Mouse (Mus musculus) liver, embryonic 15.5 days (tissue): Measurements from ENCODE around the gene Rpl22l1. TPM values are rescaled to one million over a fixed set of nuclear protein-coding genes. Genes with fewer than 3 reads are reported as not detected.

Experiments
- ATAC-seq: fragments of 200-750 bp; cut with Nextera tagmentation; 2 replicates; pipeline ENCODE4 v1.8.0; 2017; ENCODE audit warnings: moderate number of reproducible peaks, mild to moderate bottlenecking, moderate library complexity; ENCODE audit not compliant: insufficient read depth
- H3K27ac ChIP-seq: fragments of 300-500 bp; sonication (generic); replicated peaks from 2 replicates; pipeline ENCODE4 v1.5.1; 2015; ENCODE audit warnings: mild to moderate bottlenecking, inconsistent platforms
- H3K27me3 ChIP-seq: fragments of 300-500 bp; sonication (generic); 2 replicates; pipeline ENCODE4 v1.6.1; 2015; ENCODE audit warnings: mild to moderate bottlenecking, inconsistent platforms
- H3K36me3 ChIP-seq: fragments of 300-500 bp; sonication (generic); replicated peaks from 2 replicates; pipeline ENCODE4 v1.6.1; 2015; ENCODE audit warnings: moderate library complexity, mild to moderate bottlenecking, inconsistent platforms
- H3K4me1 ChIP-seq: fragments of 300-500 bp; sonication (generic); replicated peaks from 2 replicates; pipeline ENCODE4 v1.6.1; 2015; ENCODE audit warnings: inconsistent platforms
- H3K4me2 ChIP-seq: fragments of 300-500 bp; sonication (generic); 2 replicates; pipeline ENCODE4 v1.6.1; 2015; ENCODE audit warnings: moderate library complexity, mild to moderate bottlenecking, inconsistent platforms
- H3K4me3 ChIP-seq: fragments of 300-500 bp; sonication (generic); replicated peaks from 2 replicates; pipeline ENCODE4 v1.5.1; 2015; ENCODE audit warnings: mild to moderate bottlenecking, inconsistent platforms
- H3K9ac ChIP-seq: fragments of 300-500 bp; sonication (generic); 2 replicates; pipeline ENCODE4 v1.6.1; 2015; ENCODE audit warnings: moderate library complexity, mild to moderate bottlenecking, inconsistent platforms
- H3K9me3 ChIP-seq: fragments of 300-500 bp; sonication (generic); replicated peaks from 2 replicates; pipeline ENCODE4 v1.6.1; 2016; ENCODE audit warnings: inconsistent platforms
- WGBS: fragments of 180-500 bp; shearing (Covaris S2); methylation state at CpG from one replicate; pipeline ENCODE4 v1.1.7; 2015; ENCODE audit warnings: mixed read lengths; ENCODE audit not compliant: insufficient replicate concordance; 5-methylcytosine and 5-hydroxymethylcytosine counted together
- polyA plus RNA-seq: library from polyadenylated mRNA; unstranded; fragments of >200 nt; fragmentation: Nextera tagmentation; extraction: Ambion mirVana; gene quantifications from 2 replicates; pipeline ENCODE4 v1.2.1, GENCODE M21; 2015

Rpl22l1 gene
- polyA plus RNA-seq, 1 experiment from 2014 or later, result 189 TPM

- H3K27me3 ChIP-seq, result peaks cover 9% of the 10 kb centered on the region
- 0 out of 2 replicates have a peak overlapping the region, but pooled peaks have one; percentile 41 for H3K27ac ChIP-seq
- peaks cover 52% of the 10 kb centered on the region for H3K4me1 ChIP-seq
- H3K4me3 ChIP-seq, result peak overlapping the region; percentile 86
- peak; percentile 57 for ATAC-seq
- H3K4me2 ChIP-seq, result peak overlapping the region; percentile 97
- H3K9me3 ChIP-seq, result no peaks in the 10 kb centered on the region
- H3K9ac ChIP-seq, result peak overlapping the region; percentile 81
- H3K36me3 ChIP-seq, result no peaks in the 10 kb centered on the region
- WGBS, result under 1% methylated on average over 41 of the region's 41 CpGs
These were observed 23.8 kb upstream of the Rpl22l1 start for GRCm38 (mm10) chr3:28781422-28781821.

GRCm38 (mm10) chr3:28781848-28782247 is 23.4 kb upstream of the Rpl22l1 start:
- no peak for ATAC-seq
- Histone ChIP-seq H3K9me3 (no peaks in the 10 kb centered on the region), H3K27me3 (peaks cover 9% of the 10 kb centered on the region), H3K9ac (peak overlapping the region; percentile 81), H3K36me3 (no peaks in the 10 kb centered on the region), H3K4me1 (peaks cover 54% of the 10 kb centered on the region), H3K4me2 (peak overlapping the region; percentile 97), H3K4me3 (peak overlapping the region; percentile 86), H3K27ac (0 out of 2 replicates have a peak overlapping the region, but pooled peaks have one; percentile 41)
- WGBS, result 34% methylated on average over 14 of the region's 14 CpGs

- H3K4me3 ChIP-seq, result no peak overlapping the region
- 0 out of 2 replicates have a peak, but pooled peaks cover 4% of the 10 kb centered on the region for H3K36me3 ChIP-seq
- H3K9me3 ChIP-seq, result no peaks in the 10 kb centered on the region
- WGBS, result 80% methylated on average over 2 of the region's 2 CpGs
- no peak overlapping the region for H3K9ac ChIP-seq
- ATAC-seq, result no peak
- no peak overlapping the region for H3K27ac ChIP-seq
- H3K4me1 ChIP-seq, result peaks cover 45% of the 10 kb centered on the region
- H3K27me3 ChIP-seq, result peaks cover 9% of the 10 kb centered on the region
- no peak overlapping the region for H3K4me2 ChIP-seq
These were observed 21.1 kb upstream of the Rpl22l1 start for GRCm38 (mm10) chr3:28784176-28784575.

GRCm38 (mm10) chr3:28794835-28795234 is 10.4 kb upstream of the Rpl22l1 start:
- Histone ChIP-seq H3K4me2 (no peak overlapping the region), H3K4me1 (no peaks in the 10 kb centered on the region; the same call in 1 of the 2 replicates), H3K36me3 (no peaks in the 10 kb centered on the region), H3K9me3 (no peaks in the 10 kb centered on the region), H3K27ac (no peak overlapping the region), H3K4me3 (no peak overlapping the region), H3K9ac (no peak overlapping the region), H3K27me3 (no peaks in the 10 kb centered on the region)
- ATAC-seq, result no peak
- WGBS, result 53% methylated on average over 7 of the region's 7 CpGs

- H3K36me3 ChIP-seq, result peaks cover 30% of the 10 kb centered on the region
- no peak overlapping the region for H3K4me3 ChIP-seq
- 81% methylated on average over 4 of the region's 4 CpGs for WGBS
These were observed 2.9 kb downstream of the Rpl22l1 start for GRCm38 (mm10) chr3:28808039-28808643.

GRCm38 (mm10) chr3:28811441-28811840 is 6.2 kb downstream of the Rpl22l1 start:
- H3K9ac ChIP-seq, result no peak overlapping the region
- H3K4me3 ChIP-seq, result no peak overlapping the region
- H3K36me3 ChIP-seq, result peaks cover 26% of the 10 kb centered on the region
- 56% methylated on average over 4 of the region's 4 CpGs for WGBS
- H3K27me3 ChIP-seq, result no peaks in the 10 kb centered on the region
- peaks cover 12% of the 10 kb centered on the region for H3K4me1 ChIP-seq
- H3K9me3 ChIP-seq, result no peaks in the 10 kb centered on the region
- H3K4me2 ChIP-seq, result no peak overlapping the region
- no peak for ATAC-seq
- H3K27ac ChIP-seq, result no peak overlapping the region

More at GRCm38 (mm10) chr3:28808039-28808643, 2.9 kb downstream of the Rpl22l1 start:
- H3K27me3 ChIP-seq, result no peaks in the 10 kb centered on the region
- H3K9ac ChIP-seq, result no peak overlapping the region
- no peaks in the 10 kb centered on the region for H3K9me3 ChIP-seq
- H3K27ac ChIP-seq, result no peak overlapping the region
- no peak overlapping the region for H3K4me2 ChIP-seq
- peaks cover 20% of the 10 kb centered on the region for H3K4me1 ChIP-seq
- no peak for ATAC-seq

GRCm38 (mm10) chr3:28814361-28814760 is 9.1 kb downstream of the Rpl22l1 start:
- H3K27me3 ChIP-seq, result no peaks in the 10 kb centered on the region
- H3K36me3 ChIP-seq, result 0 out of 2 replicates have a peak, but pooled peaks cover under 1% of the 10 kb centered on the region
- no peak for ATAC-seq
- H3K9me3 ChIP-seq, result no peaks in the 10 kb centered on the region
- no peak overlapping the region for H3K27ac ChIP-seq
- H3K4me2 ChIP-seq, result no peak overlapping the region
- no peak overlapping the region for H3K4me3 ChIP-seq
- WGBS, result 2% methylated on average over 4 of the region's 4 CpGs
- peaks cover 6% of the 10 kb centered on the region; the same call in 1 of the 2 replicates for H3K4me1 ChIP-seq
- no peak overlapping the region for H3K9ac ChIP-seq

GRCm38 (mm10) chr3:28816010-28816540 is 10.8 kb downstream of the Rpl22l1 start:
- no peak overlapping the region for H3K4me3 ChIP-seq
- H3K27me3 ChIP-seq, result no peaks in the 10 kb centered on the region
- H3K36me3 ChIP-seq, result no peaks in the 10 kb centered on the region
- H3K4me1 ChIP-seq, result peaks cover 6% of the 10 kb centered on the region; the same call in 1 of the 2 replicates
- WGBS, result 47% methylated on average over 4 of the region's 4 CpGs
- no peak overlapping the region for H3K27ac ChIP-seq
- ATAC-seq, result no peak
- no peaks in the 10 kb centered on the region for H3K9me3 ChIP-seq
- no peak overlapping the region for H3K4me2 ChIP-seq
- H3K9ac ChIP-seq, result no peak overlapping the region

GRCm38 (mm10) chr3:28826272-28826671 is 21.0 kb downstream of the Rpl22l1 start:
- no peaks in the 10 kb centered on the region for H3K9me3 ChIP-seq
- H3K27ac ChIP-seq, result no peak overlapping the region
- no peak for ATAC-seq
- no peaks in the 10 kb centered on the region for H3K4me1 ChIP-seq
- no peak overlapping the region for H3K4me2 ChIP-seq
- H3K36me3 ChIP-seq, result no peaks in the 10 kb centered on the region
- no peak overlapping the region for H3K4me3 ChIP-seq
- H3K27me3 ChIP-seq, result no peaks in the 10 kb centered on the region
- no peak overlapping the region for H3K9ac ChIP-seq
- 67% methylated on average over 1 of the region's 1 CpGs for WGBS

GRCm38 (mm10) chr3:28827605-28828004 is 22.4 kb downstream of the Rpl22l1 start:
- no peak overlapping the region for H3K4me2 ChIP-seq
- no peak overlapping the region for H3K9ac ChIP-seq
- WGBS, result 55% methylated on average over 2 of the region's 2 CpGs
- H3K27me3 ChIP-seq, result no peaks in the 10 kb centered on the region
- no peaks in the 10 kb centered on the region for H3K36me3 ChIP-seq
- no peak overlapping the region for H3K4me3 ChIP-seq
- no peaks in the 10 kb centered on the region for H3K4me1 ChIP-seq
- H3K27ac ChIP-seq, result no peak overlapping the region
- no peak for ATAC-seq
- H3K9me3 ChIP-seq, result no peaks in the 10 kb centered on the region

- Histone ChIP-seq H3K9ac (no peak overlapping the region), H3K27ac (no peak overlapping the region), H3K36me3 (no peaks in the 10 kb centered on the region), H3K9me3 (no peaks in the 10 kb centered on the region), H3K4me3 (no peak overlapping the region), H3K4me2 (no peak overlapping the region), H3K27me3 (no peaks in the 10 kb centered on the region), H3K4me1 (no peaks in the 10 kb centered on the region)
- no peak for ATAC-seq
- WGBS, result 72% methylated on average over 2 of the region's 2 CpGs
These were observed 24.2 kb downstream of the Rpl22l1 start for GRCm38 (mm10) chr3:28829454-28829853.
